Mouse (Mus musculus) midbrain, embryonic 11.5 days (tissue): ENCODE data around the gene 6030498E09Rik. TPM values are rescaled to one million over a fixed set of nuclear protein-coding genes. Genes with fewer than 3 reads are reported as not detected.

Experiments
- ATAC-seq: fragments of 200-750 bp; cut with Nextera tagmentation; 2 replicates; pipeline ENCODE4 v1.8.0; 2017; ENCODE audit warnings: moderate TSS enrichment, moderate library complexity; ENCODE audit not compliant: low FRiP score
- DNase-seq: peaks from one replicate; pipeline ENCODE4 v3.0.0; 2015; ENCODE audit warnings: low spot score; ENCODE audit errors: missing footprints
- H3K27ac ChIP-seq: fragments of 300-500 bp; sonication (generic); 2 replicates; pipeline ENCODE4 v1.5.1; 2014; ENCODE audit warnings: low read depth, low read length
- H3K27me3 ChIP-seq: fragments of 300-500 bp; sonication (generic); 2 replicates; pipeline ENCODE4 v1.6.1; 2014; ENCODE audit warnings: mild to moderate bottlenecking, low read length, moderate library complexity, mixed read lengths; ENCODE audit not compliant: control insufficient read depth, insufficient read depth
- H3K36me3 ChIP-seq: fragments of 300-500 bp; sonication (generic); 2 replicates; pipeline ENCODE4 v1.6.1; 2014; ENCODE audit warnings: mild to moderate bottlenecking, low read length, moderate library complexity, mixed read lengths; ENCODE audit not compliant: control insufficient read depth, insufficient read depth
- H3K4me1 ChIP-seq: fragments of 300-500 bp; sonication (generic); 2 replicates; pipeline ENCODE4 v1.6.1; 2014; ENCODE audit warnings: low read length; ENCODE audit not compliant: control insufficient read depth, insufficient read depth
- H3K4me2 ChIP-seq: fragments of 300-500 bp; sonication (generic); 2 replicates; pipeline ENCODE4 v1.6.1; 2014; ENCODE audit warnings: mild to moderate bottlenecking, moderate library complexity
- H3K4me3 ChIP-seq: fragments of 300-500 bp; sonication (generic); 2 replicates; pipeline ENCODE4 v1.5.1; 2014; ENCODE audit warnings: low read depth, low read length
- H3K9ac ChIP-seq: fragments of 300-500 bp; sonication (generic); 2 replicates; pipeline ENCODE4 v1.6.1; 2014; ENCODE audit warnings: low read length
- H3K9me3 ChIP-seq: fragments of 300-500 bp; sonication (generic); 2 replicates; pipeline ENCODE4 v1.6.1; 2016; ENCODE audit warnings: low read length; ENCODE audit not compliant: control insufficient read depth
- WGBS: fragments of 180-500 bp; shearing (Covaris S2); extraction: QIAGEN DNeasy Blood & Tissue Kit; methylation state at CpG from one replicate; pipeline ENCODE4 v1.1.7; 2014; 5-methylcytosine and 5-hydroxymethylcytosine counted together
- microRNA-seq: library from miRNA; unstranded; fragments of <30 nt; microRNA quantifications from one replicate; pipeline ENCODE4, GENCODE M21; 2017
- polyA plus RNA-seq: library from polyadenylated mRNA; unstranded; fragments of >200 nt; fragmentation: Nextera tagmentation; extraction: Ambion mirVana; gene quantifications from 2 replicates; pipeline ENCODE4 v1.2.1, GENCODE M21; 2014

Gene 6030498E09Rik
- polyA plus RNA-seq, 1 experiment from 2014 or later = not detected

GRCm38 (mm10) chrX:38816841-38817240, 44.4 kb downstream of the 6030498E09Rik start:
- Histone ChIP-seq H3K27me3 (no peaks in the 10 kb centered on the region), H3K9me3 (no peaks in the 10 kb centered on the region), H3K4me2 (no peak overlapping the region), H3K27ac (no peak overlapping the region), H3K36me3 (no peaks in the 10 kb centered on the region), H3K9ac (no peak overlapping the region), H3K4me3 (no peak overlapping the region), H3K4me1 (no peaks in the 10 kb centered on the region)
- DNase-seq = no peak
- no peak for ATAC-seq
- 82% methylated on average over 3 of the region's 3 CpGs for WGBS

- H3K27ac ChIP-seq = no peak overlapping the region
- H3K4me1 ChIP-seq = no peaks in the 10 kb centered on the region
- H3K9ac ChIP-seq = no peak overlapping the region
- no peak overlapping the region for H3K4me3 ChIP-seq
- DNase-seq (no peak), ATAC-seq (no peak)
- 82% methylated on average over 1 of the region's 1 CpGs for WGBS
- no peaks in the 10 kb centered on the region for H3K27me3 ChIP-seq
- no peaks in the 10 kb centered on the region for H3K9me3 ChIP-seq
- no peak overlapping the region for H3K4me2 ChIP-seq
- H3K36me3 ChIP-seq = no peaks in the 10 kb centered on the region
Measured at GRCm38 (mm10) chrX:38958571-38958970, 186.1 kb downstream of the 6030498E09Rik start.

- Histone ChIP-seq H3K9me3 (no peaks in the 10 kb centered on the region), H3K27ac (no peak overlapping the region), H3K4me1 (no peaks in the 10 kb centered on the region), H3K4me2 (no peak overlapping the region), H3K4me3 (no peak overlapping the region), H3K27me3 (no peaks in the 10 kb centered on the region), H3K36me3 (no peaks in the 10 kb centered on the region), H3K9ac (no peak overlapping the region)
- ATAC-seq (no peak), DNase-seq (no peak)
- WGBS = 94% methylated on average over 5 of the region's 5 CpGs
Measured at GRCm38 (mm10) chrX:38996265-38996664, 223.8 kb downstream of the 6030498E09Rik start.

Small RNAs within 50 kb of the gene (microRNA-seq; reads per million reads assigned to microRNA genes)
- not detected for gene Gm25642

Other genes with a start within 250 kb of the 6030498E09Rik start
- gene Cul4b, start 196.5 kb upstream of the 6030498E09Rik start, polyA plus RNA-seq = 45.6 and 46.8 TPM in 2 replicates
- 106 and 108 TPM in 2 replicates for gene Mcts1, start 172.1 kb upstream of the 6030498E09Rik start, polyA plus RNA-seq
- gene C1galt1c1, start 137.6 kb upstream of the 6030498E09Rik start, polyA plus RNA-seq = 23.7 and 25.6 TPM in 2 replicates